Mouse (Mus musculus): Measurements from ENCODE around the gene Epha5.

- TF ChIP-seq CTCF (IDR thresholded peaks at IDR 0.05; ENCODE audit: extremely low read depth, insufficient read depth, low read length) = no peak
- no peak for TF ChIP-seq POLR2A (IDR thresholded peaks at IDR 0.05; ENCODE audit: extremely low read depth, insufficient read depth, low read length)
Measured at GRCm38 (mm10) chr5:84408370-84408769, 8.8 kb downstream of the Epha5 start.
